In genomic region chr17:24490399-24490798, GRCm38 (mm10) we compare ENCODE assay signal across 13 mouse cellular contexts. TPM values are rescaled to one million over a fixed set of nuclear protein-coding genes. Genes with fewer than 3 reads are reported as not detected.
DNase-seq lines count a peak whose midpoint lies in the region; ATAC-seq and TF ChIP-seq lines count a peak whose summit lies in the region.
"Had no signal": no experiment of that assay in that cellular context is flagged by ENCODE, and none has a peak within 500 bp of the region (broad histone marks: within the 10 kb centered on the region; RNA-seq: fewer than 3 reads in every experiment).

No protein-coding gene starts in this region.

- no peak for TF ChIP-seq CTCF in brain, embryonic 14.5 days (IDR thresholded peaks at IDR 0.05; ENCODE audit: borderline replicate concordance, extremely low read depth, insufficient read depth, insufficient read length)

- peaks cover 39% of the 10 kb centered on the region for H3K4me1 ChIP-seq in forebrain, embryonic 15.5 days
- H3K4me1 ChIP-seq in midbrain, embryonic 14.5 days (ENCODE audit: control insufficient read depth, insufficient read depth, low read length): peaks cover 23% of the 10 kb centered on the region
- H3K4me1 ChIP-seq in heart, embryonic 11.5 days (ENCODE audit: control insufficient read depth, insufficient read depth, low read length): peaks cover 3% of the 10 kb centered on the region

- peak overlapping the region; percentile 69; the same call in 1 of the 2 replicates for H3K4me2 ChIP-seq in forebrain, embryonic 15.5 days (replicated peaks)
- H3K4me2 ChIP-seq in midbrain, embryonic 14.5 days (ENCODE audit: low read length): peak overlapping the region; percentile 74
- no peak overlapping the region for H3K4me2 ChIP-seq in heart, embryonic 11.5 days
- H3K4me2 ChIP-seq: embryonic facial prominence, embryonic 15.5 days had no signal

- no peaks in the 10 kb centered on the region for H3K9me3 ChIP-seq in forebrain, embryonic 15.5 days
- no peaks in the 10 kb centered on the region for H3K9me3 ChIP-seq in midbrain, embryonic 14.5 days (ENCODE audit: control insufficient read depth, low read length)
- H3K9me3 ChIP-seq in heart, embryonic 11.5 days (replicated peaks; ENCODE audit: control insufficient read depth, low read length): no peaks in the 10 kb centered on the region
- H3K9me3 ChIP-seq: embryonic facial prominence, embryonic 15.5 days had no signal

- peak overlapping the region; percentile 91 for H3K27ac ChIP-seq in forebrain, embryonic 15.5 days (replicated peaks)
- peak overlapping the region; percentile 96; the same call in 1 of the 2 replicates for H3K27ac ChIP-seq in midbrain, embryonic 14.5 days (replicated peaks; ENCODE audit: low read depth, low read length)
- H3K27ac ChIP-seq in heart, embryonic 11.5 days (ENCODE audit: low read depth, low read length): no peak overlapping the region
- H3K27ac ChIP-seq: embryonic facial prominence, embryonic 15.5 days had no signal

- no peak overlapping the region for H3K9ac ChIP-seq in forebrain, embryonic 15.5 days (replicated peaks)
- H3K9ac ChIP-seq in midbrain, embryonic 14.5 days (replicated peaks; ENCODE audit: low read length): peak overlapping the region; percentile 94; the same call in 1 of the 2 replicates
- H3K9ac ChIP-seq in heart, embryonic 11.5 days (ENCODE audit: low read depth, low read length): no peak overlapping the region
- H3K9ac ChIP-seq: embryonic facial prominence, embryonic 15.5 days had no signal

- intact Hi-C loops in left cerebral cortex, postnatal 14 days (cut with DNase I): no loop called here
- intact Hi-C loops in left cerebral cortex, postnatal 4 days (cut with DNase I): no loop called here

- H3K27me3 ChIP-seq in forebrain, embryonic 15.5 days: no peaks in the 10 kb centered on the region
- H3K27me3 ChIP-seq in midbrain, embryonic 14.5 days (ENCODE audit: control insufficient read depth, insufficient read depth, low read length): no peaks in the 10 kb centered on the region
- peaks cover 43% of the 10 kb centered on the region for H3K27me3 ChIP-seq in heart, embryonic 11.5 days (ENCODE audit: control insufficient read depth, insufficient read depth, low read length)

- 57% methylated on average over 4 of the region's 4 CpGs for WGBS in forebrain, embryonic 15.5 days
- 51% methylated on average over 4 of the region's 4 CpGs for WGBS in midbrain, embryonic 14.5 days
- WGBS in heart, embryonic 11.5 days (ENCODE audit: insufficient replicate concordance): 83% methylated on average over 4 of the region's 4 CpGs

- no peak for ATAC-seq in forebrain, embryonic 15.5 days (replicated peaks)
- ATAC-seq in midbrain, embryonic 14.5 days (ENCODE audit: low FRiP score, low TSS enrichment): no peak
- no peak for ATAC-seq in heart, embryonic 11.5 days (replicated peaks; ENCODE audit: insufficient number of reproducible peaks, low FRiP score, low TSS enrichment)

- no peaks in the 10 kb centered on the region for H3K36me3 ChIP-seq in forebrain, embryonic 15.5 days
- no peaks in the 10 kb centered on the region for H3K36me3 ChIP-seq in midbrain, embryonic 14.5 days (ENCODE audit: control insufficient read depth, insufficient read depth, low read length)
- H3K36me3 ChIP-seq in heart, embryonic 11.5 days (ENCODE audit: control insufficient read depth, insufficient read depth, low read length): no peaks in the 10 kb centered on the region
- H3K36me3 ChIP-seq: embryonic facial prominence, embryonic 15.5 days had no signal

- H3K4me3 ChIP-seq in forebrain, embryonic 15.5 days: peak overlapping the region; percentile 79
- no peak overlapping the region for H3K4me3 ChIP-seq in midbrain, embryonic 14.5 days (replicated peaks; ENCODE audit: low read depth, low read length)
- no peak overlapping the region for H3K4me3 ChIP-seq in heart, embryonic 11.5 days (ENCODE audit: low read depth, low read length)
- H3K4me3 ChIP-seq: embryonic facial prominence, embryonic 15.5 days had no signal

- no peak for TF ChIP-seq POLR2A in brain, embryonic 14.5 days (IDR thresholded peaks at IDR 0.05; ENCODE audit: borderline replicate concordance, extremely low read depth, insufficient read depth, insufficient read length, poor library complexity, severe bottlenecking)

- peak; percentile 52 to 68 for DNase-seq in left cerebral cortex, postnatal 14 days (ENCODE audit: low spot score in 2 of 2)
- DNase-seq in left cerebral cortex, postnatal 4 days: no peak
- DNase-seq in brain, embryonic 14.5 days (ENCODE audit: low read depth): peak; percentile 65
- DNase-seq in midbrain, embryonic 14.5 days: peak; percentile 74
- DNase-seq in cerebellum, adult 8-10 months: no peak
- DNase-seq in kidney, adult 9 months: no peak
- DNase-seq: kidney, adult 2 months; lung, adult 18-20 months had no signal

RNA-seq across cellular contexts. Expression of gene Caskin1, which starts 2.0 kb away (rescaled TPM):
- 100 to 1,000 TPM; 134 to 145 TPM for total RNA-seq in left cerebral cortex, postnatal 14 days (2021)
- 100 to 1,000 TPM; 158 to 180 TPM for total RNA-seq in left cerebral cortex, postnatal 4 days (2021)
- 91.5 and 142 TPM in 2 replicates for polyA plus RNA-seq in brain, embryonic 14.5 days (2012; rRNA removed)
- 25.6 and 26.4 TPM in 2 replicates for polyA plus RNA-seq in forebrain, embryonic 15.5 days (2015; fragmentation: Nextera tagmentation; extraction: Ambion mirVana)
- 34.8 and 37.5 TPM in 2 replicates for polyA plus RNA-seq in midbrain, embryonic 14.5 days (2014; fragmentation: Nextera tagmentation; extraction: Ambion mirVana)
- polyA plus RNA-seq in heart, embryonic 11.5 days (2014; fragmentation: Nextera tagmentation; extraction: Ambion mirVana): 0.40 and 0.49 TPM in 2 replicates

RNA-seq across cellular contexts. Expression of gene Mlst8, which starts 11.5 kb away (rescaled TPM):
- total RNA-seq in left cerebral cortex, postnatal 14 days (2021): 10 to 100 TPM; 32.3 to 36.9 TPM
- total RNA-seq in left cerebral cortex, postnatal 4 days (2021): 10 to 100 TPM; 33.4 to 39.1 TPM
- 47.1 and 53.7 TPM in 2 replicates for polyA plus RNA-seq in brain, embryonic 14.5 days (2012; rRNA removed)
- polyA plus RNA-seq in forebrain, embryonic 15.5 days (2015; fragmentation: Nextera tagmentation; extraction: Ambion mirVana): 35.2 and 36.4 TPM in 2 replicates
- 36.2 and 43.0 TPM in 2 replicates for polyA plus RNA-seq in midbrain, embryonic 14.5 days (2014; fragmentation: Nextera tagmentation; extraction: Ambion mirVana)
- polyA plus RNA-seq in heart, embryonic 11.5 days (2014; fragmentation: Nextera tagmentation; extraction: Ambion mirVana): 17.5 and 20.9 TPM in 2 replicates

RNA-seq across cellular contexts. Expression of gene Bricd5, which starts 16.7 kb away (rescaled TPM):
- total RNA-seq in left cerebral cortex, postnatal 14 days (2021): 1 to 10 TPM; 1.7 to 1.8 TPM
- total RNA-seq in left cerebral cortex, postnatal 4 days (2021): under 1 TPM; 0.54 to 0.92 TPM
- 0.48 and 0.77 TPM in 2 replicates for polyA plus RNA-seq in brain, embryonic 14.5 days (2012; rRNA removed)
- 0.40 TPM in 1 of 2 replicates, not detected in the other for polyA plus RNA-seq in forebrain, embryonic 15.5 days (2015; fragmentation: Nextera tagmentation; extraction: Ambion mirVana)
- polyA plus RNA-seq in midbrain, embryonic 14.5 days (2014; fragmentation: Nextera tagmentation; extraction: Ambion mirVana): 0.45 TPM in 1 of 2 replicates, not detected in the other
- polyA plus RNA-seq in heart, embryonic 11.5 days (2014; fragmentation: Nextera tagmentation; extraction: Ambion mirVana): 0.21 and 0.42 TPM in 2 replicates
- total RNA-seq: gastrocnemius, adult 8-10 months had no signal
- polyA plus RNA-seq: heart, postnatal 0 days had no signal

RNA-seq across cellular contexts. Expression of gene Pgp, which starts 20.2 kb away (rescaled TPM):
- total RNA-seq in left cerebral cortex, postnatal 14 days (2021): 10 to 100 TPM; 70.6 to 74.9 TPM
- total RNA-seq in left cerebral cortex, postnatal 4 days (2021): 10 to 100 TPM; 45.3 to 45.9 TPM
- 49.6 and 52.2 TPM in 2 replicates for polyA plus RNA-seq in brain, embryonic 14.5 days (2012; rRNA removed)
- 51.0 and 54.0 TPM in 2 replicates for polyA plus RNA-seq in forebrain, embryonic 15.5 days (2015; fragmentation: Nextera tagmentation; extraction: Ambion mirVana)
- polyA plus RNA-seq in midbrain, embryonic 14.5 days (2014; fragmentation: Nextera tagmentation; extraction: Ambion mirVana): 60.5 and 62.7 TPM in 2 replicates
- polyA plus RNA-seq in heart, embryonic 11.5 days (2014; fragmentation: Nextera tagmentation; extraction: Ambion mirVana): 75.8 and 77.2 TPM in 2 replicates

RNA-seq across cellular contexts. Expression of gene E4f1, which starts 20.3 kb away (rescaled TPM):
- total RNA-seq in left cerebral cortex, postnatal 14 days (2021): 10 to 100 TPM; 31.2 to 33.1 TPM
- total RNA-seq in left cerebral cortex, postnatal 4 days (2021): 10 to 100 TPM; 39.0 to 41.7 TPM
- 89.5 and 99.5 TPM in 2 replicates for polyA plus RNA-seq in brain, embryonic 14.5 days (2012; rRNA removed)
- 44.0 and 44.9 TPM in 2 replicates for polyA plus RNA-seq in forebrain, embryonic 15.5 days (2015; fragmentation: Nextera tagmentation; extraction: Ambion mirVana)
- polyA plus RNA-seq in midbrain, embryonic 14.5 days (2014; fragmentation: Nextera tagmentation; extraction: Ambion mirVana): 22.7 and 22.8 TPM in 2 replicates
- 14.0 and 17.6 TPM in 2 replicates for polyA plus RNA-seq in heart, embryonic 11.5 days (2014; fragmentation: Nextera tagmentation; extraction: Ambion mirVana)

Comparison
In these comparisons a context has a peak if more than half of its experiments do, and no peak if none do; other contexts are left out.
1. DNase-seq: peak in left cerebral cortex, postnatal 14 days (2 of 2), brain, embryonic 14.5 days (single experiment) and midbrain, embryonic 14.5 days (single experiment); none in left cerebral cortex, postnatal 4 days (single experiment), cerebellum, adult 8-10 months (single experiment) and kidney, adult 9 months (single experiment).
2. RNA of gene Caskin1, which starts 2.0 kb away (polyA plus RNA-seq): 91.5 to 142 TPM in brain, embryonic 14.5 days, 34.8 to 37.5 TPM in midbrain, embryonic 14.5 days and 25.6 to 26.4 TPM in forebrain, embryonic 15.5 days; 0.40 to 0.49 TPM in heart, embryonic 11.5 days; every median in the first group is over 10 times any median in the second.